Mouse (Mus musculus): Measurements from ENCODE around the gene Zkscan14. TPM values are rescaled to one million over a fixed set of nuclear protein-coding genes. Genes with fewer than 3 reads are reported as not detected.

The Zkscan14 gene
- total RNA-seq, 2 experiments from 2014 or later: 7.1 to 9.8 TPM

- no peak for DNase-seq
Measured at GRCm38 (mm10) chr5:145202446-145202845, 778 bp upstream of the Zkscan14 start.

GRCm38 (mm10) chr5:145200387-145200786 is 1.3 kb downstream of the Zkscan14 start:
- DNase-seq: no peak

- DNase-seq: no peak
Measured at GRCm38 (mm10) chr5:145191962-145192361, 9.7 kb downstream of the Zkscan14 start, which contains the start of gene Atp5j2. Gene Atp5j2 (minus strand): TSS chr5:145192062.

GRCm38 (mm10) chr5:145190875-145191798 is 10.5 kb downstream of the Zkscan14 start:
- peak; percentile 95 for DNase-seq

GRCm38 (mm10) chr5:145190373-145190772 is 11.3 kb downstream of the Zkscan14 start:
- DNase-seq: no peak

- DNase-seq: no peak
Measured at GRCm38 (mm10) chr5:145189416-145189815, 12.3 kb downstream of the Zkscan14 start.

- DNase-seq: no peak
Measured at GRCm38 (mm10) chr5:145185244-145185643, 16.4 kb downstream of the Zkscan14 start.

- DNase-seq: no peak
Measured at GRCm38 (mm10) chr5:145178461-145178980, 23.1 kb downstream of the Zkscan14 start.

- DNase-seq: no peak
Measured at GRCm38 (mm10) chr5:145167306-145167661, 34.4 kb downstream of the Zkscan14 start.

GRCm38 (mm10) chr5:145166536-145167305 is 34.9 kb downstream of the Zkscan14 start, which contains the start of the genes Ptcd1 and Cpsf4:
Gene Ptcd1 (minus strand): TSS chr5:145167108.
Gene Cpsf4 (plus strand): TSS chr5:145167213.
- peak; percentile 99 for DNase-seq

GRCm38 (mm10) chr5:145165184-145165583 is 36.5 kb downstream of the Zkscan14 start:
- DNase-seq: peak; percentile 38

GRCm38 (mm10) chr5:145164710-145165109 is 37.0 kb downstream of the Zkscan14 start:
- peak; percentile 50 for DNase-seq

- DNase-seq: no peak
Measured at GRCm38 (mm10) chr5:145161361-145161760, 40.3 kb downstream of the Zkscan14 start.

GRCm38 (mm10) chr5:145152690-145153089 is 49.0 kb downstream of the Zkscan14 start:
- DNase-seq: no peak

- DNase-seq: no peak
Measured at GRCm38 (mm10) chr5:145149294-145149693, 52.4 kb downstream of the Zkscan14 start.

- no peak for DNase-seq
Measured at GRCm38 (mm10) chr5:145147748-145148147, 53.9 kb downstream of the Zkscan14 start.

Other genes starting within 250 kb of the Zkscan14 start
- 10 to 100 TPM; 20.6 to 23.4 TPM for gene Smurf1, start 236.0 kb downstream of the Zkscan14 start, total RNA-seq (2021)
- not detected for gene Gm4871, start 169.1 kb downstream of the Zkscan14 start, total RNA-seq (2021)
- gene 1700018F24Rik, start 158.9 kb downstream of the Zkscan14 start, total RNA-seq (2021): not detected
- 100 to 1,000 TPM; 102 to 106 TPM for gene Arpc1a, start 118.0 kb downstream of the Zkscan14 start, total RNA-seq (2021)
- not detected for gene Kpna7, start 117.8 kb downstream of the Zkscan14 start, total RNA-seq (2021)
- gene Arpc1b, start 87.7 kb downstream of the Zkscan14 start, total RNA-seq (2021): 100 to 1,000 TPM; 212 to 226 TPM
- gene Pdap1, start 61.6 kb downstream of the Zkscan14 start, total RNA-seq (2021): 10 to 100 TPM; 74.5 to 80.9 TPM
- gene Bud31, start 61.5 kb downstream of the Zkscan14 start, total RNA-seq (2021): 100 to 1,000 TPM in 1 of 2 experiments, 10 to 100 TPM in 1; 97.3 to 102 TPM
- gene Ptcd1, start 34.8 kb downstream of the Zkscan14 start, total RNA-seq (2021): 10 to 100 TPM; 21.7 to 29.0 TPM
- 10 to 100 TPM; 20.2 to 22.7 TPM for gene Cpsf4, start 34.7 kb downstream of the Zkscan14 start, total RNA-seq (2021)
- gene Atp5j2, start 9.8 kb downstream of the Zkscan14 start, total RNA-seq (2021): 100 to 1,000 TPM; 810 to 842 TPM
- gene Zkscan5, start 2.7 kb upstream of the Zkscan14 start, total RNA-seq (2021): 10 to 100 TPM; 12.2 to 12.3 TPM
- gene Zfp655, start 29.8 kb upstream of the Zkscan14 start, total RNA-seq (2021): 10 to 100 TPM; 41.1 to 48.9 TPM
- gene Zscan25, start 78.6 kb upstream of the Zkscan14 start, total RNA-seq (2021): 10 to 100 TPM; 15.3 to 20.4 TPM
- gene Cyp3a57, start 143.4 kb upstream of the Zkscan14 start, total RNA-seq (2021): under 1 TPM in 1 of 2 experiments, not detected in 1; 0.12 TPM